Mouse (Mus musculus) forebrain, embryonic 13.5 days (tissue): ENCODE measurements around the gene Macrod1. TPM values are rescaled to one million over a fixed set of nuclear protein-coding genes. Genes with fewer than 3 reads are reported as not detected.

Experiments
- ATAC-seq: fragments of 200-750 bp; cut with Nextera tagmentation; 2 replicates; pipeline ENCODE4 v1.8.0; 2017
- H3K27ac ChIP-seq: fragments of 300-500 bp; sonication (generic); 2 replicates; pipeline ENCODE4 v1.5.1; 2015; ENCODE audit warnings: inconsistent platforms, mild to moderate bottlenecking, moderate library complexity
- H3K27me3 ChIP-seq: fragments of 300-500 bp; sonication (generic); 2 replicates; pipeline ENCODE4 v1.6.1; 2015; ENCODE audit warnings: mild to moderate bottlenecking, inconsistent platforms
- H3K36me3 ChIP-seq: fragments of 300-500 bp; sonication (generic); 2 replicates; pipeline ENCODE4 v1.6.1; 2015; ENCODE audit warnings: mild to moderate bottlenecking, inconsistent platforms; ENCODE audit not compliant: poor library complexity, severe bottlenecking
- H3K4me1 ChIP-seq: fragments of 300-500 bp; sonication (generic); 2 replicates; pipeline ENCODE4 v1.6.1; 2015; ENCODE audit warnings: inconsistent platforms
- H3K4me2 ChIP-seq: fragments of 300-500 bp; sonication (generic); 2 replicates; pipeline ENCODE4 v1.6.1; 2015; ENCODE audit warnings: inconsistent platforms, mild to moderate bottlenecking, moderate library complexity
- H3K4me3 ChIP-seq: fragments of 300-500 bp; sonication (generic); 2 replicates; pipeline ENCODE4 v1.5.1; 2015; ENCODE audit warnings: mild to moderate bottlenecking, inconsistent platforms
- H3K9ac ChIP-seq: fragments of 300-500 bp; sonication (generic); 2 replicates; pipeline ENCODE4 v1.6.1; 2015; ENCODE audit warnings: mild to moderate bottlenecking, inconsistent platforms
- H3K9me3 ChIP-seq: fragments of 300-500 bp; sonication (generic); replicated peaks from 2 replicates; pipeline ENCODE4 v1.6.1; 2016; ENCODE audit warnings: inconsistent platforms
- WGBS: fragments of 180-500 bp; shearing (Covaris S2); methylation state at CpG from one replicate; pipeline ENCODE4 v1.1.7; 2015; 5-methylcytosine and 5-hydroxymethylcytosine counted together
- polyA plus RNA-seq: library from polyadenylated mRNA; unstranded; fragments of >200 nt; fragmentation: Nextera tagmentation; extraction: Ambion mirVana; gene quantifications from 2 replicates; pipeline ENCODE4 v1.2.1, GENCODE M21; 2015

Macrod1 gene
- polyA plus RNA-seq, 1 experiment from 2014 or later: 4.4 TPM

- H3K4me2 ChIP-seq: no peak overlapping the region
- peak overlapping the region; percentile 81; the same call in 1 of the 2 replicates for H3K27ac ChIP-seq
- 40% methylated on average over 14 of the region's 14 CpGs for WGBS
- no peak for ATAC-seq
- H3K9me3 ChIP-seq: no peaks in the 10 kb centered on the region
- H3K27me3 ChIP-seq: 0 out of 2 replicates have a peak, but pooled peaks cover 5% of the 10 kb centered on the region
- no peak overlapping the region for H3K4me3 ChIP-seq
- H3K4me1 ChIP-seq: peaks cover 100% of the 10 kb centered on the region
- no peaks in the 10 kb centered on the region for H3K36me3 ChIP-seq
- 0 out of 2 replicates have a peak overlapping the region, but pooled peaks have one; percentile 2 for H3K9ac ChIP-seq
Measured at GRCm38 (mm10) chr19:7136714-7137498, 80.3 kb downstream of the Macrod1 start.

DNA sequence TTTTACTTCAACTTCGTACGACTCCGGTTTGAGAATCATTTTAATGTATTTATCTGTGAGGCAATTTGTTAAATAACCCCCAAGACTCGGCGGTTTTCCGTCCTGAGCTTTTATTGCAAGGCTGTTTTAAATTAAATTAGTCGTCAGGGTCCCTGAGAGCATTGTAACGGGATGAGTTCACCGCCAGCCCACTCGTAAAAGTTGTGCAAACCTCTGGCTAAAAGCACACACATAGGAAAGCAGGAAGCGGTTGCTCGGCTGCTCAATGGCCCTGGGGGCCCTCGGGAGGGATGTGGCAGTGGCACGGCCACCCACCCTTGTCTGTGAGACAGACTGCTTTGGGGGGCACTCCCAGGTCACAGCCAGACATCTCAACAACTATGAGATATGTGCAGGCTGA is 81.7 kb downstream of the Macrod1 start:
- no peaks in the 10 kb centered on the region for H3K36me3 ChIP-seq
- no peak overlapping the region for H3K4me3 ChIP-seq
- no peak for ATAC-seq
- H3K27ac ChIP-seq: peak overlapping the region; percentile 14
- 0 out of 2 replicates have a peak, but pooled peaks cover 5% of the 10 kb centered on the region for H3K27me3 ChIP-seq
- no peak overlapping the region for H3K4me2 ChIP-seq
- no peaks in the 10 kb centered on the region for H3K9me3 ChIP-seq
- WGBS: 46% methylated on average over 14 of the region's 14 CpGs
- no peak overlapping the region for H3K9ac ChIP-seq
- peaks cover 100% of the 10 kb centered on the region for H3K4me1 ChIP-seq

DNA sequence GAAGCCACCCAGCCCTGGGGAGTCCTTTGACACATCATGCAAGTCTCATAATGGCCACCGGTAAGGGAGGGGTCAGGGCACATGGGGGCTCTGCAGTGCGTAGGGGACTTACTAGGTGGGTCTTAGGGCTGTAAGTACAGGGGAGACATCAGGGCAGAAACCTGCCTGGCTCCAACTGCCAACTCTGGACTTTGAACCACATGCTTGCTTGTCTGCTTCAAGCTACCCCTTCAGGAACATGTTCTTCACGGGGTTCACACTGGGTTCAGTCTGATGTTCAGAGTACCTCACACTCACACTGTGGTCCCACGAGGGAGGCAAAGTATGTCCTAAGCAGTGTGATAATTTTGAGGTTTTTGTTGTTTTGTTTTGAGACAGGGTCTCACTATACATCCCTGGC is 82.7 kb downstream of the Macrod1 start:
- H3K9ac ChIP-seq: no peak overlapping the region
- H3K27ac ChIP-seq: peak overlapping the region; percentile 14; the same call in 1 of the 2 replicates
- H3K4me3 ChIP-seq: no peak overlapping the region
- 58% methylated on average over 4 of the region's 4 CpGs for WGBS
- no peaks in the 10 kb centered on the region for H3K36me3 ChIP-seq
- H3K9me3 ChIP-seq: no peaks in the 10 kb centered on the region
- 0 out of 2 replicates have a peak, but pooled peaks cover 5% of the 10 kb centered on the region for H3K27me3 ChIP-seq
- H3K4me1 ChIP-seq: peaks cover 100% of the 10 kb centered on the region
- no peak for ATAC-seq
- H3K4me2 ChIP-seq: no peak overlapping the region

GRCm38 (mm10) chr19:7140373-7140772 is 83.8 kb downstream of the Macrod1 start:
- H3K4me3 ChIP-seq: no peak overlapping the region
- no peaks in the 10 kb centered on the region for H3K36me3 ChIP-seq
- H3K4me1 ChIP-seq: peaks cover 95% of the 10 kb centered on the region
- no peaks in the 10 kb centered on the region for H3K9me3 ChIP-seq
- H3K4me2 ChIP-seq: 0 out of 2 replicates have a peak overlapping the region, but pooled peaks have one; percentile 13
- 0 out of 2 replicates have a peak, but pooled peaks cover 5% of the 10 kb centered on the region for H3K27me3 ChIP-seq
- H3K27ac ChIP-seq: peak overlapping the region; percentile 86
- 34% methylated on average over 6 of the region's 6 CpGs for WGBS
- no peak for ATAC-seq
- H3K9ac ChIP-seq: peak overlapping the region; percentile 39; the same call in 1 of the 2 replicates

- H3K36me3 ChIP-seq: no peaks in the 10 kb centered on the region
- peak overlapping the region; percentile 50 for H3K9ac ChIP-seq
- peaks cover 90% of the 10 kb centered on the region for H3K4me1 ChIP-seq
- H3K9me3 ChIP-seq: no peaks in the 10 kb centered on the region
- peaks cover 9% of the 10 kb centered on the region; the same call in 1 of the 2 replicates for H3K27me3 ChIP-seq
- ATAC-seq: peak; percentile 31; the same call in 1 of the 2 replicates
- WGBS: 23% methylated on average over 12 of the region's 12 CpGs
- peak overlapping the region; percentile 13; the same call in 1 of the 2 replicates for H3K4me2 ChIP-seq
- no peak overlapping the region for H3K4me3 ChIP-seq
- H3K27ac ChIP-seq: peak overlapping the region; percentile 86
Measured at GRCm38 (mm10) chr19:7140856-7141421, 84.3 kb downstream of the Macrod1 start.

GRCm38 (mm10) chr19:7142207-7142915 is 85.8 kb downstream of the Macrod1 start:
- H3K27ac ChIP-seq: peak overlapping the region; percentile 86
- H3K27me3 ChIP-seq: peaks cover 6% of the 10 kb centered on the region; the same call in 1 of the 2 replicates
- peak; percentile 19; the same call in 1 of the 2 replicates for ATAC-seq
- H3K9ac ChIP-seq: no peak overlapping the region
- WGBS: 33% methylated on average over 5 of the region's 5 CpGs
- no peaks in the 10 kb centered on the region for H3K9me3 ChIP-seq
- H3K4me1 ChIP-seq: peaks cover 89% of the 10 kb centered on the region
- H3K4me3 ChIP-seq: no peak overlapping the region
- no peaks in the 10 kb centered on the region for H3K36me3 ChIP-seq
- H3K4me2 ChIP-seq: no peak overlapping the region

GRCm38 (mm10) chr19:7143854-7144253 is 87.2 kb downstream of the Macrod1 start:
- H3K27ac ChIP-seq: peak overlapping the region; percentile 86; the same call in 1 of the 2 replicates
- H3K4me1 ChIP-seq: peaks cover 89% of the 10 kb centered on the region

GRCm38 (mm10) chr19:7144458-7144857 is 87.8 kb downstream of the Macrod1 start:
- no peak for ATAC-seq
- Histone ChIP-seq H3K4me1 (peaks cover 89% of the 10 kb centered on the region), H3K4me2 (peak overlapping the region; percentile 60), H3K36me3 (no peaks in the 10 kb centered on the region), H3K27me3 (peaks cover 6% of the 10 kb centered on the region; the same call in 1 of the 2 replicates), H3K4me3 (0 out of 2 replicates have a peak overlapping the region, but pooled peaks have one; percentile 34), H3K9me3 (no peaks in the 10 kb centered on the region), H3K9ac (no peak overlapping the region), H3K27ac (no peak overlapping the region)
- WGBS: 70% methylated on average over 3 of the region's 3 CpGs

More at GRCm38 (mm10) chr19:7143854-7144253, 87.2 kb downstream of the Macrod1 start:
- whole genome bisulfite sequencing: 1% methylated on average over 20 of the region's 20 CpGs
- ATAC-seq: peak; percentile 46
- Histone ChIP-seq H3K27me3 (peaks cover 6% of the 10 kb centered on the region; the same call in 1 of the 2 replicates), H3K36me3 (no peaks in the 10 kb centered on the region), H3K9ac (peak overlapping the region; percentile 52), H3K4me2 (peak overlapping the region; percentile 60), H3K9me3 (no peaks in the 10 kb centered on the region), H3K4me3 (peak overlapping the region; percentile 34)

GRCm38 (mm10) chr19:7146376-7146775 is 89.8 kb downstream of the Macrod1 start:
- peaks cover 6% of the 10 kb centered on the region; the same call in 1 of the 2 replicates for H3K27me3 ChIP-seq
- no peak overlapping the region for H3K4me3 ChIP-seq
- no peak overlapping the region for H3K4me2 ChIP-seq
- H3K36me3 ChIP-seq: no peaks in the 10 kb centered on the region
- no peaks in the 10 kb centered on the region for H3K9me3 ChIP-seq
- no peak overlapping the region for H3K27ac ChIP-seq
- peaks cover 89% of the 10 kb centered on the region for H3K4me1 ChIP-seq
- 71% methylated on average over 13 of the region's 13 CpGs for WGBS
- H3K9ac ChIP-seq: peak overlapping the region; percentile 27; the same call in 1 of the 2 replicates
- no peak for ATAC-seq

DNA sequence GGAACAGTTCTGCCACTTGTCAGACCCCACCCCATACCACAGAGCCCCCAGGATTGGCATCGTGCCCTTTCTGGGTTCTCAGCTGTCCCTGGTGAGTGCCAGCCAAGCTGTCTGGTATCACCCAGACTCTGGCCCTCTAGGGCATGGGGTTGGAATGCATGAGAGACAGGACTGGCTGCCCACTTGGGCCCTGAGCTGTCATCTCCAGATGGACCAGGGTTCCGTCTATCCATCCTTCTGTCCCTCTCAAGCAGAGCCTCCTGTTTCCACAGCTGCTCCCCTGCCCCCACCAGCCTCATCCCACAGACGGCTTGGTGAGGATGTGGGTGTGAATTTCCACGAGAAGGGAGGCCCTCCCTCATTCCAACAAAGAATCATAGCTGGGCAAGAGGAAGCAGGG is 91.5 kb downstream of the Macrod1 start:
- peak; percentile 14; the same call in 1 of the 2 replicates for ATAC-seq
- Histone ChIP-seq H3K27ac (peak overlapping the region; percentile 79), H3K9ac (no peak overlapping the region), H3K9me3 (no peaks in the 10 kb centered on the region), H3K36me3 (no peaks in the 10 kb centered on the region; the same call in 1 of the 2 replicates), H3K4me2 (no peak overlapping the region), H3K27me3 (peaks cover 6% of the 10 kb centered on the region; the same call in 1 of the 2 replicates), H3K4me1 (peaks cover 86% of the 10 kb centered on the region), H3K4me3 (no peak overlapping the region)
- 52% methylated on average over 4 of the region's 4 CpGs for WGBS

GRCm38 (mm10) chr19:7148541-7149085 is 92.0 kb downstream of the Macrod1 start:
- no peak overlapping the region for H3K4me3 ChIP-seq
- H3K4me2 ChIP-seq: no peak overlapping the region
- peaks cover 6% of the 10 kb centered on the region; the same call in 1 of the 2 replicates for H3K27me3 ChIP-seq
- ATAC-seq: peak; percentile 42; the same call in 1 of the 2 replicates
- WGBS: 64% methylated on average over 8 of the region's 8 CpGs
- no peak overlapping the region for H3K9ac ChIP-seq
- no peaks in the 10 kb centered on the region; the same call in 1 of the 2 replicates for H3K36me3 ChIP-seq
- H3K27ac ChIP-seq: peak overlapping the region; percentile 79
- H3K9me3 ChIP-seq: no peaks in the 10 kb centered on the region
- H3K4me1 ChIP-seq: peaks cover 86% of the 10 kb centered on the region
